Mouse (Mus musculus) liver, embryonic 15.5 days (tissue): Measurements from ENCODE around the gene Pdap1. TPM values are rescaled to one million over a fixed set of nuclear protein-coding genes. Genes with fewer than 3 reads are reported as not detected.

Source experiments
- ATAC-seq: fragments of 200-750 bp; cut with Nextera tagmentation; 2 replicates; pipeline ENCODE4 v1.8.0; 2017; ENCODE audit warnings: moderate number of reproducible peaks, mild to moderate bottlenecking, moderate library complexity; ENCODE audit not compliant: insufficient read depth
- H3K27ac ChIP-seq: fragments of 300-500 bp; sonication (generic); replicated peaks from 2 replicates; pipeline ENCODE4 v1.5.1; 2015; ENCODE audit warnings: mild to moderate bottlenecking, inconsistent platforms
- H3K27me3 ChIP-seq: fragments of 300-500 bp; sonication (generic); 2 replicates; pipeline ENCODE4 v1.6.1; 2015; ENCODE audit warnings: mild to moderate bottlenecking, inconsistent platforms
- H3K36me3 ChIP-seq: fragments of 300-500 bp; sonication (generic); replicated peaks from 2 replicates; pipeline ENCODE4 v1.6.1; 2015; ENCODE audit warnings: moderate library complexity, mild to moderate bottlenecking, inconsistent platforms
- H3K4me1 ChIP-seq: fragments of 300-500 bp; sonication (generic); replicated peaks from 2 replicates; pipeline ENCODE4 v1.6.1; 2015; ENCODE audit warnings: inconsistent platforms
- H3K4me2 ChIP-seq: fragments of 300-500 bp; sonication (generic); 2 replicates; pipeline ENCODE4 v1.6.1; 2015; ENCODE audit warnings: moderate library complexity, mild to moderate bottlenecking, inconsistent platforms
- H3K4me3 ChIP-seq: fragments of 300-500 bp; sonication (generic); replicated peaks from 2 replicates; pipeline ENCODE4 v1.5.1; 2015; ENCODE audit warnings: mild to moderate bottlenecking, inconsistent platforms
- H3K9ac ChIP-seq: fragments of 300-500 bp; sonication (generic); 2 replicates; pipeline ENCODE4 v1.6.1; 2015; ENCODE audit warnings: moderate library complexity, mild to moderate bottlenecking, inconsistent platforms
- H3K9me3 ChIP-seq: fragments of 300-500 bp; sonication (generic); replicated peaks from 2 replicates; pipeline ENCODE4 v1.6.1; 2016; ENCODE audit warnings: inconsistent platforms
- WGBS: fragments of 180-500 bp; shearing (Covaris S2); methylation state at CpG from one replicate; pipeline ENCODE4 v1.1.7; 2015; ENCODE audit warnings: mixed read lengths; ENCODE audit not compliant: insufficient replicate concordance; 5-methylcytosine and 5-hydroxymethylcytosine counted together
- polyA plus RNA-seq: library from polyadenylated mRNA; unstranded; fragments of >200 nt; fragmentation: Nextera tagmentation; extraction: Ambion mirVana; gene quantifications from 2 replicates; pipeline ENCODE4 v1.2.1, GENCODE M21; 2015

Pdap1 gene
- polyA plus RNA-seq, 1 experiment from 2014 or later, result 36.5 TPM

- Histone ChIP-seq H3K36me3 (peaks cover 25% of the 10 kb centered on the region), H3K9ac (no peak overlapping the region), H3K9me3 (no peaks in the 10 kb centered on the region), H3K27ac (no peak overlapping the region), H3K27me3 (peaks cover 5% of the 10 kb centered on the region; the same call in 1 of the 2 replicates), H3K4me2 (no peak overlapping the region), H3K4me1 (peaks cover 29% of the 10 kb centered on the region), H3K4me3 (no peak overlapping the region)
- WGBS, result 84% methylated on average over 2 of the region's 2 CpGs
- ATAC-seq, result no peak
Observed at GRCm38 (mm10) chr5:145119385-145119784, 20.7 kb downstream of the Pdap1 start.

GRCm38 (mm10) chr5:145118461-145118860 lies 21.6 kb downstream of the Pdap1 start:
- Histone ChIP-seq H3K4me3 (no peak overlapping the region), H3K27me3 (peaks cover 8% of the 10 kb centered on the region; the same call in 1 of the 2 replicates), H3K27ac (no peak overlapping the region), H3K4me1 (peaks cover 38% of the 10 kb centered on the region), H3K36me3 (peaks cover 16% of the 10 kb centered on the region), H3K4me2 (no peak overlapping the region), H3K9me3 (no peaks in the 10 kb centered on the region), H3K9ac (no peak overlapping the region)
- WGBS, result 74% methylated on average over 5 of the region's 5 CpGs
- no peak for ATAC-seq

- H3K9ac ChIP-seq, result no peak overlapping the region
- H3K4me1 ChIP-seq, result peaks cover 40% of the 10 kb centered on the region
- H3K9me3 ChIP-seq, result no peaks in the 10 kb centered on the region
- H3K4me3 ChIP-seq, result no peak overlapping the region
- H3K27ac ChIP-seq, result no peak overlapping the region
- 61% methylated on average over 6 of the region's 6 CpGs for WGBS
- H3K36me3 ChIP-seq, result peaks cover 11% of the 10 kb centered on the region
- H3K27me3 ChIP-seq, result peaks cover 8% of the 10 kb centered on the region; the same call in 1 of the 2 replicates
- no peak for ATAC-seq
- no peak overlapping the region for H3K4me2 ChIP-seq
Observed at GRCm38 (mm10) chr5:145118005-145118404, 22.0 kb downstream of the Pdap1 start.

GRCm38 (mm10) chr5:145116916-145117315 lies 23.1 kb downstream of the Pdap1 start:
- Histone ChIP-seq H3K9ac (no peak overlapping the region), H3K4me3 (peak overlapping the region; percentile 66)

GRCm38 (mm10) chr5:145116316-145116715 lies 23.7 kb downstream of the Pdap1 start:
- H3K4me2 ChIP-seq, result peak overlapping the region; percentile 83
- H3K27ac ChIP-seq, result peak overlapping the region; percentile 61
- no peak; the same call in 1 of the 2 replicates for ATAC-seq
- 15% methylated on average over 4 of the region's 4 CpGs for WGBS
- H3K27me3 ChIP-seq, result peaks cover 8% of the 10 kb centered on the region; the same call in 1 of the 2 replicates
- peak overlapping the region; percentile 66 for H3K4me3 ChIP-seq
- peaks cover 40% of the 10 kb centered on the region for H3K4me1 ChIP-seq
- no peak overlapping the region for H3K9ac ChIP-seq
- 0 out of 2 replicates have a peak, but pooled peaks cover 4% of the 10 kb centered on the region for H3K36me3 ChIP-seq
- no peaks in the 10 kb centered on the region for H3K9me3 ChIP-seq

More at GRCm38 (mm10) chr5:145116916-145117315, 23.1 kb downstream of the Pdap1 start:
- no peak for ATAC-seq
- 38% methylated on average over 10 of the region's 10 CpGs for WGBS
- Histone ChIP-seq H3K36me3 (0 out of 2 replicates have a peak, but pooled peaks cover 4% of the 10 kb centered on the region), H3K27ac (peak overlapping the region; percentile 33), H3K27me3 (peaks cover 8% of the 10 kb centered on the region; the same call in 1 of the 2 replicates), H3K4me2 (peak overlapping the region; percentile 35), H3K9me3 (no peaks in the 10 kb centered on the region), H3K4me1 (peaks cover 40% of the 10 kb centered on the region)

- Histone ChIP-seq H3K9ac (no peak overlapping the region), H3K4me2 (peak overlapping the region; percentile 83)
Observed at GRCm38 (mm10) chr5:145115736-145116135, 24.3 kb downstream of the Pdap1 start.

GRCm38 (mm10) chr5:145114606-145115473 lies 25.2 kb downstream of the Pdap1 start:
- H3K36me3 ChIP-seq, result peaks cover 11% of the 10 kb centered on the region; the same call in 1 of the 2 replicates
- no peaks in the 10 kb centered on the region for H3K9me3 ChIP-seq
- peak overlapping the region; percentile 66 for H3K4me3 ChIP-seq
- H3K27ac ChIP-seq, result peak overlapping the region; percentile 64
- peaks cover 8% of the 10 kb centered on the region; the same call in 1 of the 2 replicates for H3K27me3 ChIP-seq
- peaks cover 40% of the 10 kb centered on the region for H3K4me1 ChIP-seq
- peak overlapping the region; percentile 59 for H3K9ac ChIP-seq
- WGBS, result 6% methylated on average over 39 of the region's 40 CpGs
- ATAC-seq, result peak; percentile 32
- peak overlapping the region; percentile 83 for H3K4me2 ChIP-seq

More at GRCm38 (mm10) chr5:145115736-145116135, 24.3 kb downstream of the Pdap1 start:
- Histone ChIP-seq H3K9me3 (no peaks in the 10 kb centered on the region), H3K27ac (peak overlapping the region; percentile 61), H3K36me3 (0 out of 2 replicates have a peak, but pooled peaks cover 4% of the 10 kb centered on the region), H3K27me3 (peaks cover 8% of the 10 kb centered on the region; the same call in 1 of the 2 replicates), H3K4me1 (peaks cover 40% of the 10 kb centered on the region), H3K4me3 (peak overlapping the region; percentile 66)
- WGBS, result 73% methylated on average over 5 of the region's 5 CpGs
- no peak for ATAC-seq

GRCm38 (mm10) chr5:145114071-145114605 lies 25.9 kb downstream of the Pdap1 start, which contains the start of gene Arpc1b:
Arpc1b (plus strand) TSS chr5:145114215.
- H3K4me1 ChIP-seq, result peaks cover 41% of the 10 kb centered on the region
- H3K9ac ChIP-seq, result peak within 1 kb of the TSS; percentile 59
- H3K4me2 ChIP-seq, result peak within 1 kb of the TSS; percentile 83
- peak within 1 kb of the TSS; percentile 64 for H3K27ac ChIP-seq
- peaks cover 8% of the 10 kb centered on the region; the same call in 1 of the 2 replicates for H3K27me3 ChIP-seq
- H3K4me3 ChIP-seq, result peak within 1 kb of the TSS; percentile 66
- no peaks in the 10 kb centered on the region for H3K9me3 ChIP-seq
- under 1% methylated on average over 53 of the region's 53 CpGs for WGBS
- peaks cover 18% of the 10 kb centered on the region for H3K36me3 ChIP-seq
- peak; percentile 67 for ATAC-seq

GRCm38 (mm10) chr5:145113416-145113815 lies 26.6 kb downstream of the Pdap1 start:
- Histone ChIP-seq H3K4me2 (peak overlapping the region; percentile 83), H3K27ac (no peak overlapping the region), H3K9ac (no peak overlapping the region), H3K9me3 (no peaks in the 10 kb centered on the region), H3K36me3 (peaks cover 21% of the 10 kb centered on the region), H3K4me1 (peaks cover 45% of the 10 kb centered on the region), H3K4me3 (peak overlapping the region; percentile 66), H3K27me3 (peaks cover 8% of the 10 kb centered on the region; the same call in 1 of the 2 replicates)
- ATAC-seq, result no peak
- 26% methylated on average over 2 of the region's 2 CpGs for WGBS

GRCm38 (mm10) chr5:145112566-145112965 lies 27.5 kb downstream of the Pdap1 start:
- peaks cover 28% of the 10 kb centered on the region for H3K36me3 ChIP-seq
- WGBS, result 64% methylated on average over 8 of the region's 8 CpGs
- no peak for ATAC-seq
- H3K4me2 ChIP-seq, result no peak overlapping the region
- H3K9me3 ChIP-seq, result no peaks in the 10 kb centered on the region
- peaks cover 8% of the 10 kb centered on the region; the same call in 1 of the 2 replicates for H3K27me3 ChIP-seq
- no peak overlapping the region for H3K4me3 ChIP-seq
- H3K4me1 ChIP-seq, result peaks cover 39% of the 10 kb centered on the region
- H3K9ac ChIP-seq, result no peak overlapping the region
- H3K27ac ChIP-seq, result no peak overlapping the region

GRCm38 (mm10) chr5:145110401-145110800 lies 29.6 kb downstream of the Pdap1 start:
- Histone ChIP-seq H3K9ac (no peak overlapping the region), H3K27ac (no peak overlapping the region), H3K27me3 (peaks cover 8% of the 10 kb centered on the region; the same call in 1 of the 2 replicates), H3K9me3 (no peaks in the 10 kb centered on the region), H3K36me3 (peaks cover 50% of the 10 kb centered on the region), H3K4me2 (no peak overlapping the region), H3K4me1 (peaks cover 24% of the 10 kb centered on the region), H3K4me3 (no peak overlapping the region)
- 63% methylated on average over 6 of the region's 6 CpGs for WGBS
- no peak for ATAC-seq
